Mouse (Mus musculus) midbrain, embryonic 12.5 days (tissue): Measurements from ENCODE around the gene Synj1. TPM values are rescaled to one million over a fixed set of nuclear protein-coding genes. Genes with fewer than 3 reads are reported as not detected.

Source experiments
- ATAC-seq: fragments of 200-750 bp; cut with Nextera tagmentation; 2 replicates; pipeline ENCODE4 v1.8.0; 2017; ENCODE audit warnings: low read depth, moderate TSS enrichment, moderate library complexity; ENCODE audit not compliant: low FRiP score
- H3K27ac ChIP-seq: fragments of 300-500 bp; sonication (generic); replicated peaks from 2 replicates; pipeline ENCODE4 v1.5.1; 2016; ENCODE audit warnings: mild to moderate bottlenecking
- H3K27me3 ChIP-seq: fragments of 300-500 bp; sonication (generic); 2 replicates; pipeline ENCODE4 v1.6.1; 2016; ENCODE audit warnings: mild to moderate bottlenecking
- H3K36me3 ChIP-seq: fragments of 300-500 bp; sonication (generic); 2 replicates; pipeline ENCODE4 v1.6.1; 2016
- H3K4me1 ChIP-seq: fragments of 300-500 bp; sonication (generic); 2 replicates; pipeline ENCODE4 v1.6.1; 2016
- H3K4me2 ChIP-seq: fragments of 300-500 bp; sonication (generic); replicated peaks from 2 replicates; pipeline ENCODE4 v1.6.1; 2016; ENCODE audit warnings: mild to moderate bottlenecking, moderate library complexity
- H3K4me3 ChIP-seq: fragments of 300-500 bp; sonication (generic); 2 replicates; pipeline ENCODE4 v1.5.1; 2016; ENCODE audit warnings: mild to moderate bottlenecking
- H3K9ac ChIP-seq: fragments of 300-500 bp; sonication (generic); replicated peaks from 2 replicates; pipeline ENCODE4 v1.6.1; 2016; ENCODE audit warnings: mild to moderate bottlenecking, moderate library complexity
- H3K9me3 ChIP-seq: fragments of 300-500 bp; sonication (generic); 2 replicates; pipeline ENCODE4 v1.6.1; 2016; ENCODE audit warnings: mild to moderate bottlenecking
- WGBS: fragments of 180-500 bp; shearing (Covaris S2); methylation state at CpG from one replicate; pipeline ENCODE4 v1.1.7; 2016; 5-methylcytosine and 5-hydroxymethylcytosine counted together
- polyA plus RNA-seq: library from polyadenylated mRNA; unstranded; fragments of >200 nt; fragmentation: Nextera tagmentation; extraction: Ambion mirVana; gene quantifications from 2 replicates; pipeline ENCODE4 v1.2.1, GENCODE M21; 2016

Gene Synj1
- 30.4 and 37.8 TPM in 2 replicates for polyA plus RNA-seq

GRCm38 (mm10) chr16:91011021-91011683 lies at the start of gene Synj1:
Synj1 (minus strand) TSS chr16:91011308.
- H3K27me3 ChIP-seq = no peaks in the 10 kb centered on the region
- H3K27ac ChIP-seq = peak within 1 kb of the TSS; percentile 85
- WGBS = under 1% methylated on average over 56 of the region's 66 CpGs
- H3K4me2 ChIP-seq = peak within 1 kb of the TSS; percentile 70
- H3K4me1 ChIP-seq = peaks cover 19% of the 10 kb centered on the region
- H3K9me3 ChIP-seq = no peaks in the 10 kb centered on the region
- peak within 1 kb of the TSS; percentile 93 for H3K4me3 ChIP-seq
- H3K36me3 ChIP-seq = peaks cover 23% of the 10 kb centered on the region
- peak within 1 kb of the TSS; percentile 85 for H3K9ac ChIP-seq
- ATAC-seq = peak; percentile 97

DNA sequence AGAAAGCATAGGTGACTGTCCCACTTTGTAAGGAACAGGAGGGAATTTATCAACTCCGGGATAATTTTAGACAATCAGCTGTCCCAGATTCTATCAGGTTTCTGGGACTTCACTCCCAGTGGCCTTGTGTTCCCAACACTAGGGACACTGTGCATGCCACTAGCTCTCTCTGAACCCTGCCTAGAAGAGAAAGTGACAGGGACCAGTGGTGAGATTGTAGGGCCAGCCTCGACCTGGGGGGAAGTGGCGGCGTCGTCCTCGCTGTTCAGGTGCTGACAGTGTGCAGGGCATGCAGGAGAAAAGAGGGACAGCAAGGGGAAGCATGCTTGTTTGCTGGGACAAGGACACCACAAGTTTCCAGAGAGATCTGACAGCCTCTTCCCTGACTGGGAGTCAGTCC lies 46.6 kb upstream of the Synj1 start:
- Histone ChIP-seq H3K36me3 (no peaks in the 10 kb centered on the region), H3K9ac (no peak overlapping the region), H3K27ac (no peak overlapping the region), H3K4me2 (no peak overlapping the region), H3K27me3 (peaks cover 10% of the 10 kb centered on the region), H3K4me3 (no peak overlapping the region), H3K9me3 (no peaks in the 10 kb centered on the region), H3K4me1 (no peaks in the 10 kb centered on the region)
- ATAC-seq = no peak
- 87% methylated on average over 6 of the region's 6 CpGs for WGBS

DNA sequence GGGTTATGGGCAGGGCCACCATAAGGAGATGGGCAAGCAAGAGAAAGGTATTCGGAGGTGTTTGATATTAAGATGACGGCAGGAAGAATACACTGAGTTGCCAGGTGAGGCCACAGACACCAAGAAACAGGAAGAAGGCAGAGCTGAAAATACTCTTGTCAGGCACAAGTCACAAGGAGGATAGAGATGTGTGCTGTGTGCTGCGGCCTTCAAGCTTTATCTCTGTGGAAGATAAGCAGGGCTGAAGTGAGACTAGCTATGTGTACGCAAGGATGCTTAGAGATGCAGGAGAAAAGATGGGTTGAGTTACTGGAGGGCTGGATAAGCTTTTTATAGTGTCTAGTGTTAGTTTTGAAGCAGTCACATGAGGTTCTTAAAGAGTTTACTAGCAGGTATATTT lies 46.2 kb upstream of the Synj1 start:
- WGBS = 92% methylated on average over 4 of the region's 4 CpGs
- H3K4me2 ChIP-seq = no peak overlapping the region
- H3K9ac ChIP-seq = no peak overlapping the region

GRCm38 (mm10) chr16:91056043-91056821 lies 45.1 kb upstream of the Synj1 start:
- WGBS = 59% methylated on average over 16 of the region's 16 CpGs
- Histone ChIP-seq H3K27ac (no peak overlapping the region), H3K4me3 (no peak overlapping the region), H3K27me3 (peaks cover 10% of the 10 kb centered on the region), H3K4me2 (no peak overlapping the region), H3K4me1 (no peaks in the 10 kb centered on the region), H3K9ac (no peak overlapping the region), H3K36me3 (no peaks in the 10 kb centered on the region), H3K9me3 (no peaks in the 10 kb centered on the region)
- no peak for ATAC-seq

More for the DNA sequence above, 46.2 kb upstream of the Synj1 start:
- Histone ChIP-seq H3K27me3 (peaks cover 10% of the 10 kb centered on the region), H3K9me3 (no peaks in the 10 kb centered on the region), H3K4me1 (no peaks in the 10 kb centered on the region), H3K27ac (no peak overlapping the region), H3K36me3 (no peaks in the 10 kb centered on the region), H3K4me3 (no peak overlapping the region)
- no peak for ATAC-seq

DNA sequence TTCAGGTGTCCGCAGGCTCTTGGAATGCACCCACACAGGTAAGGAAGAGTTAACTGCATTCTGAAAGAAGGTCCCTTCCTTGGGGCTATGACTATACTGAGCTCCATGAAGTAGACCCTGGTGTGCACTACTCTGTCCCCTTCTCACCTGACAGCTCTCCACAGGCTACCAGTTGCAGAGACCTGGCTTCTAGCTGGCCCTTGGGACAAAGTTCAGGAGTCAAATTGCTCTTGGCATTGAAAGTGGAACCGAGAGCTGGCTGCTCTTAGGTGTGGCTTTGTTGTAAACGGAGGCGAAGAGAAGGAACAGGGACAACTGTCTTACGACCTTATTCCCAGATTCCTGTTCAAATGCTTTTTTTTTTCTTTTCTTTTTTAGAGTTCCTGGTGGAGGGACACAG lies 44.0 kb upstream of the Synj1 start:
- Histone ChIP-seq H3K9me3 (no peaks in the 10 kb centered on the region), H3K36me3 (no peaks in the 10 kb centered on the region), H3K27ac (no peak overlapping the region), H3K4me2 (no peak overlapping the region), H3K4me3 (no peak overlapping the region), H3K4me1 (no peaks in the 10 kb centered on the region), H3K27me3 (peaks cover 10% of the 10 kb centered on the region), H3K9ac (no peak overlapping the region)
- WGBS = 87% methylated on average over 5 of the region's 5 CpGs
- ATAC-seq = no peak

- no peak overlapping the region for H3K4me3 ChIP-seq
- no peak overlapping the region for H3K27ac ChIP-seq
- H3K9ac ChIP-seq = no peak overlapping the region
- peaks cover 10% of the 10 kb centered on the region for H3K27me3 ChIP-seq
- no peaks in the 10 kb centered on the region for H3K9me3 ChIP-seq
- no peak overlapping the region for H3K4me2 ChIP-seq
- H3K4me1 ChIP-seq = no peaks in the 10 kb centered on the region
- 68% methylated on average over 8 of the region's 8 CpGs for WGBS
- H3K36me3 ChIP-seq = no peaks in the 10 kb centered on the region
- ATAC-seq = no peak
Observed at GRCm38 (mm10) chr16:91053599-91053998, 42.5 kb upstream of the Synj1 start.

DNA sequence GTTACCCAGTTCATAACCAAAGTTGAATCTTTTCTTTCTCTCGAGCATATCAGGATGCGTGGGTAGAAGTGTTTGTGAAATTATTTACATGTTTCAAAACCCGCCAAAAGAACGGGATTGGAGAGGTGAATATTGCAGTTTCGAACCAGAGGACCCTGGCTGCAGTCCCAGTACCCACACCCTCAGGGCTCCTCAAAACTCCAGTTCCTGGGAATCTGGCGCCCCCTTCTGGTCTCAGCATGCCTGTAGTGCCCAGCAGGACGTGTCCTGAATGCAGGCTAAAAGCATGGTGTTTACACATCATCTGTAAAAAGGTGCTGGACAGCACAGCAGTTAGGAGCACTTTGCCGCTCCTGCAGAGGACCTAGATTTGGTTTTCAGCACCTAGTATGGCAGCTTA lies 34.4 kb upstream of the Synj1 start:
- H3K4me2 ChIP-seq = no peak overlapping the region
- WGBS = 61% methylated on average over 8 of the region's 8 CpGs
- H3K9me3 ChIP-seq = no peaks in the 10 kb centered on the region
- no peak overlapping the region for H3K27ac ChIP-seq
- H3K27me3 ChIP-seq = no peaks in the 10 kb centered on the region
- no peak overlapping the region for H3K9ac ChIP-seq
- peaks cover 14% of the 10 kb centered on the region for H3K4me1 ChIP-seq
- peaks cover 10% of the 10 kb centered on the region for H3K36me3 ChIP-seq
- no peak for ATAC-seq
- H3K4me3 ChIP-seq = no peak overlapping the region

GRCm38 (mm10) chr16:91044270-91045182 lies 33.4 kb upstream of the Synj1 start, which contains the start of gene Paxbp1:
Paxbp1 (minus strand) TSS chr16:91044543.
- ATAC-seq = peak; percentile 96
- 1% methylated on average over 68 of the region's 70 CpGs for WGBS

DNA sequence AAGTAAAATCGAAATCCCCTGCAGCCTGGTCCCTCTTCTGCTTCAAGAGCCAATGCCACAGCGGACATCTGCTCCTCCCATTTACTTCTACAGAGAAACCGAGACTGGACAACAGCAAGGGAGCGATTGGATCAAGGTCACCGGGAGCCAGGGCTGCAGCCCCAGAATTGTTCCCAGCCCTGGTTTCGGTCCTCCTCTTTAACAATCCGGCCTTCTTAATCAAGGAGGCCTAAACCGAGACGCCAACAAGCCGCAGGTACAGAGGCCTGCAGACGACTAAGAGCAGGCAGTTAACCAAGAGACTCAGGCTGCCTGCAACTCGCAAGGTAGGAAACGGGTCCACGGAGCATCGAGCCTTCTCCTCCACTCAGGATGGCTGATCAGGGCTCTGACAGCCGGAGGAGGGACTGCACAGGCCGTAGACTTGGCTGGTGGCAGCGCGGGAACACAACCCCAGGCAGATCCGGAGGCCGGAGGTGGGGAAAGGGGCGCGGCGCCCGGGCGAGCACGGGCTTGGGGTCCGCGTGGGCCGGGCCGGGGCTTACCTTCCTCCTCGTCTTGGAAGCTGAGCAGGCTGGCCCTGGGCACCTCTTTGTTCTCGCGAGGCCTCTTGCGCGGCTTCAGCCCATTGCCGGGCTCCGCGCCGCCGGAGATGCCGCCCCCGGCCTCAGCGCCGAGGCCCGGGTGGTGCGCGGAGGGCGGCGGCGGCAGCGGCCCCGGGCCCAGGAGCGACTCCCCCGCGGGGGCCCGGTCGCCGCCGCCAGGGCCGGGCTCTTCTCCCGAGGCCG lies 32.5 kb upstream of the Synj1 start:
- Histone ChIP-seq H3K4me1 (peaks cover 14% of the 10 kb centered on the region), H3K9me3 (no peaks in the 10 kb centered on the region), H3K4me2 (peak overlapping the region; percentile 73), H3K27me3 (no peaks in the 10 kb centered on the region), H3K36me3 (peaks cover 22% of the 10 kb centered on the region), H3K27ac (peak overlapping the region; percentile 95), H3K4me3 (peak overlapping the region; percentile 98), H3K9ac (peak overlapping the region; percentile 98)
- WGBS = under 1% methylated on average over 43 of the region's 63 CpGs
- ATAC-seq = peak; percentile 73

More at GRCm38 (mm10) chr16:91044270-91045182, 33.4 kb upstream of the Synj1 start, which contains the start of gene Paxbp1:
- Histone ChIP-seq H3K4me3 (peak within 1 kb of the TSS; percentile 98), H3K9ac (peak within 1 kb of the TSS; percentile 98), H3K27ac (peak within 1 kb of the TSS; percentile 95), H3K4me1 (peaks cover 14% of the 10 kb centered on the region), H3K9me3 (no peaks in the 10 kb centered on the region), H3K4me2 (peak within 1 kb of the TSS; percentile 73), H3K36me3 (peaks cover 15% of the 10 kb centered on the region), H3K27me3 (no peaks in the 10 kb centered on the region)

DNA sequence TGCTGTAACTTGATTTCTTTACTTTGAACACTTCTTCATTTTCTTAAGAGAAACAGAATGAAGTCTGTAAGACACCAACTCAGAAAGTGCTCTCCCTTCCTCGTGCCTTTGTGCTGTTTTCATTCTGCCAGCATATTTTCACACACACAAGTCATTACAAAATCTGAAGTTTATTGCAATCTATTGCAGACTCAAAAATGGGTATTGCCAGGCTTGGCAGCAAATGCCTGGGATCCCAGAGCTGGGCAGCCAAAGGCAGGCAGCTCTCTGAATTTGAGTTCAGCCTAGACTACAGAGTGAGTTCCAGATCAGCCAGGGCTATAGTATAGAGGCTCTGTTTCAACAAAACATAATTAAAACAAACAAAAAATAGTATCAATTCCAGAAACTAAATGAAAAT lies 31.5 kb upstream of the Synj1 start:
- Histone ChIP-seq H3K4me1 (peaks cover 14% of the 10 kb centered on the region), H3K9ac (peak overlapping the region; percentile 49), H3K27me3 (no peaks in the 10 kb centered on the region), H3K36me3 (peaks cover 29% of the 10 kb centered on the region), H3K4me2 (peak overlapping the region; percentile 73), H3K9me3 (no peaks in the 10 kb centered on the region), H3K27ac (no peak overlapping the region), H3K4me3 (peak overlapping the region; percentile 98)
- no peak for ATAC-seq
- WGBS = 73% methylated on average over 1 of the region's 1 CpGs

DNA sequence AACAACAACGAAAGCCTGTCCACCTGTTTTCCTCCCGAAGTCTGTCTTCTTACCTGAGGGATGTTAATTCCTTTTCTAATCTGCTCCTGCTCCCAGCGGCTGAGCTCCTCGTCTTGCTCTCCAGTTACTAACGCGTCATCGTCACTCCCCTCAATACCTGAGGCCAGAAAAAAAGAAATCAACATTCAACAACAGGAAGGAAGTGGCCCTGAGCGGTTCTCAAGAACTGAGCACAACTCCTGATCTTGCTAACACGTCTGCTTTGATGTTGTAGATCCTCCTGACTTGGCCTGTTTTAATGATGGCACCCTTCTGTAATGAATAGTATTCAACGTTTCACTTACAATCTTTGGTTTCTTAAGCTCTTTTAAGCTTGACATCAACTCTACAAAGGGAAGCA lies 24.8 kb upstream of the Synj1 start:
- H3K27ac ChIP-seq = no peak overlapping the region
- H3K27me3 ChIP-seq = no peaks in the 10 kb centered on the region
- H3K4me1 ChIP-seq = no peaks in the 10 kb centered on the region
- no peak overlapping the region for H3K4me3 ChIP-seq
- peaks cover 78% of the 10 kb centered on the region for H3K36me3 ChIP-seq
- WGBS = 91% methylated on average over 10 of the region's 10 CpGs
- ATAC-seq = no peak
- H3K9me3 ChIP-seq = no peaks in the 10 kb centered on the region
- H3K4me2 ChIP-seq = no peak overlapping the region
- H3K9ac ChIP-seq = no peak overlapping the region
